Mouse (Mus musculus): ENCODE results near the gene Hmgxb4. TPM values are rescaled to one million over a fixed set of nuclear protein-coding genes. Genes with fewer than 3 reads are reported as not detected.

Hmgxb4 gene
- total RNA-seq, 2 experiments from 2014 or later = 22.9 to 27.3 TPM

GRCm38 (mm10) chr8:75071627-75072346, 78.6 kb downstream of the Hmgxb4 start:
- peak; percentile 89 for DNase-seq

GRCm38 (mm10) chr8:75074876-75075275, 81.7 kb downstream of the Hmgxb4 start:
- no peak for DNase-seq

- DNase-seq = no peak
Observed at GRCm38 (mm10) chr8:75078215-75078614, 85.1 kb downstream of the Hmgxb4 start.

GRCm38 (mm10) chr8:75078851-75079250, 85.7 kb downstream of the Hmgxb4 start:
- DNase-seq = no peak

Other genes starting within 250 kb of the Hmgxb4 start
- under 1 TPM in 1 of 2 experiments, not detected in 1; 0.21 TPM for gene Isx, start 120.2 kb upstream of the Hmgxb4 start, total RNA-seq (2021)
- 10 to 100 TPM; 28.3 to 31.5 TPM for gene Tom1, start 40.3 kb downstream of the Hmgxb4 start, total RNA-seq (2021)
- gene Hmox1, start 100.3 kb downstream of the Hmgxb4 start, total RNA-seq (2021) = 10 to 100 TPM; 27.3 to 35.5 TPM
- 10 to 100 TPM; 25.6 to 40.0 TPM for gene Mcm5, start 116.2 kb downstream of the Hmgxb4 start, total RNA-seq (2021)
- 1 to 10 TPM; 1.6 to 1.7 TPM for gene Rasd2, start 220.6 kb downstream of the Hmgxb4 start, total RNA-seq (2021)

Measured in adrenal gland, postnatal 10 days (tissue).